Mouse (Mus musculus) kidney, embryonic 14.5 days (tissue): ENCODE data around the gene Gm21987. TPM values are rescaled to one million over a fixed set of nuclear protein-coding genes. Genes with fewer than 3 reads are reported as not detected.

Experiments
- polyA plus RNA-seq: library from polyadenylated mRNA; unstranded; fragments of >200 nt; fragmentation: Nextera tagmentation; extraction: Ambion mirVana; gene quantifications from 2 replicates; pipeline ENCODE4 v1.2.1, GENCODE M21; 2014

Gene Gm21987
- polyA plus RNA-seq, 1 experiment from 2014 or later: not detected

Other genes starting within 250 kb of the Gm21987 start
- 0.19 TPM in 1 of 2 replicates, not detected in the other for gene Nr1i2, start 52.2 kb upstream of the Gm21987 start, polyA plus RNA-seq
- gene Maats1, start 4.9 kb upstream of the Gm21987 start, polyA plus RNA-seq: 0.11 TPM in 1 of 2 replicates, not detected in the other
- 148 and 203 TPM in 2 replicates for gene Cox17, start within 50 bp of the Gm21987 start, polyA plus RNA-seq
- 0.11 and 0.35 TPM in 2 replicates for gene Popdc2, start 15.2 kb downstream of the Gm21987 start, polyA plus RNA-seq
- gene Pla1a, start 86.1 kb downstream of the Gm21987 start, polyA plus RNA-seq: 0.39 and 0.79 TPM in 2 replicates
- 82.6 and 98.3 TPM in 2 replicates for gene Adprh, start 105.7 kb downstream of the Gm21987 start, polyA plus RNA-seq
- gene Cd80, start 108.5 kb downstream of the Gm21987 start, polyA plus RNA-seq: 0.34 and 0.51 TPM in 2 replicates
- gene Timmdc1, start 175.6 kb downstream of the Gm21987 start, polyA plus RNA-seq: 29.1 and 31.8 TPM in 2 replicates
- gene Poglut1, start 203.2 kb downstream of the Gm21987 start, polyA plus RNA-seq: 50.9 and 63.5 TPM in 2 replicates
- gene Tmem39a, start 211.7 kb downstream of the Gm21987 start, polyA plus RNA-seq: 90.5 and 121 TPM in 2 replicates